Mouse (Mus musculus) layer of hippocampus, adult 2 months (tissue): ENCODE data around the gene Nr1i3. TPM values are rescaled to one million over a fixed set of nuclear protein-coding genes. Genes with fewer than 3 reads are reported as not detected.
"Not testable (repeated sequence)": the region's sequence is repeated elsewhere in the genome, so short reads cannot be mapped to it uniquely, and the experiment has no call there.

ENCODE experiments used
- DNase-seq, 2 experiments: peaks; one replicate each; pipeline ENCODE4 v3.0.0; 2022; ENCODE audit warnings: low spot score in 2 of 2
- H3K27ac ChIP-seq: fragments of 200-600 bp; 2 replicates; pipeline ENCODE4 v1.8.1; 2022
- H3K4me3 ChIP-seq: fragments of 200-600 bp; 2 replicates; pipeline ENCODE4 v1.8.1; 2022; ENCODE audit warnings: mild to moderate bottlenecking
- CTCF ChIP-seq: fragments of 200-600 bp; conservative IDR thresholded peaks from 2 replicates; pipeline ENCODE4 v1.8.1; 2022; ENCODE audit warnings: antibody characterized with exemption, mild to moderate bottlenecking, moderate library complexity
- total RNA-seq, 2 experiments: library from RNA; stranded (reverse); gene quantifications; 2 replicates each; pipeline ENCODE4 v1.2.3; 2021

The Nr1i3 gene
- total RNA-seq, 2 experiments from 2014 or later, result 0.15 TPM; not detected in 1

GRCm38 (mm10) chr1:171240911-171241310 lies 27.1 kb downstream of the Nr1i3 start:
- no peak for DNase-seq
- no peak for TF ChIP-seq CTCF
- no peak overlapping the region for H3K4me3 ChIP-seq
- H3K27ac ChIP-seq, result no peak overlapping the region

GRCm38 (mm10) chr1:171241952-171242351 lies 28.2 kb downstream of the Nr1i3 start:
- not testable (repeated sequence) for H3K27ac ChIP-seq, DNase-seq, H3K4me3 ChIP-seq
- peak; percentile 16; the same call in 1 of the 2 replicates for TF ChIP-seq CTCF

GRCm38 (mm10) chr1:171245353-171245752 lies 31.6 kb downstream of the Nr1i3 start:
- TF ChIP-seq CTCF, result no peak
- DNase-seq, result no peak
- H3K4me3 ChIP-seq, result no peak overlapping the region
- H3K27ac ChIP-seq, result no peak overlapping the region

- Histone ChIP-seq H3K4me3 (peak overlapping the region; percentile 68), H3K27ac (peak overlapping the region; percentile 95)
- DNase-seq, result peak; percentile 99
Observed at GRCm38 (mm10) chr1:171246709-171247452, 33.1 kb downstream of the Nr1i3 start.

GRCm38 (mm10) chr1:171247453-171247841 lies 33.7 kb downstream of the Nr1i3 start:
- H3K4me3 ChIP-seq, result peak overlapping the region; percentile 68
- TF ChIP-seq CTCF, result no peak
- no peak for DNase-seq
- peak overlapping the region; percentile 89 for H3K27ac ChIP-seq

More at GRCm38 (mm10) chr1:171246709-171247452, 33.1 kb downstream of the Nr1i3 start:
- TF ChIP-seq CTCF, result peak; percentile 97

- Histone ChIP-seq H3K27ac (peak overlapping the region; percentile 89), H3K4me3 (peak overlapping the region; percentile 68)
- TF ChIP-seq CTCF, result no peak
- no peak for DNase-seq
Observed at GRCm38 (mm10) chr1:171247916-171248315, 34.1 kb downstream of the Nr1i3 start.

GRCm38 (mm10) chr1:171248386-171249226 lies 34.8 kb downstream of the Nr1i3 start:
- H3K4me3 ChIP-seq, result no peak overlapping the region; the same call in 1 of the 2 replicates
- peak overlapping the region; percentile 89 for H3K27ac ChIP-seq
- DNase-seq, result no peak
- TF ChIP-seq CTCF, result no peak

- no peak for TF ChIP-seq CTCF
- Histone ChIP-seq H3K27ac (peak within 1 kb of the TSS; percentile 66), H3K4me3 (peak within 1 kb of the TSS; percentile 47)
- peak; percentile 41 to 58 for DNase-seq
Observed at GRCm38 (mm10) chr1:171249913-171250600, 36.3 kb downstream of the Nr1i3 start, which contains the start of gene Adamts4. Gene Adamts4, plus strand, starts transcription at chr1:171250421.

GRCm38 (mm10) chr1:171250680-171251593 lies 37.2 kb downstream of the Nr1i3 start, which contains the start of gene Ndufs2:
Gene Ndufs2, minus strand, starts transcription at chr1:171251388.
- peak within 1 kb of the TSS; percentile 47 for H3K4me3 ChIP-seq
- DNase-seq, result no peak
- H3K27ac ChIP-seq, result peak within 1 kb of the TSS; percentile 66
- no peak for TF ChIP-seq CTCF

GRCm38 (mm10) chr1:171251594-171252324 lies 38.0 kb downstream of the Nr1i3 start:
- peak overlapping the region; percentile 47 for H3K4me3 ChIP-seq
- DNase-seq, result no peak
- no peak for TF ChIP-seq CTCF
- peak overlapping the region; percentile 66 for H3K27ac ChIP-seq

GRCm38 (mm10) chr1:171252415-171252814 lies 38.6 kb downstream of the Nr1i3 start:
- Histone ChIP-seq H3K27ac (peak overlapping the region; percentile 66), H3K4me3 (peak overlapping the region; percentile 24; the same call in 1 of the 2 replicates)
- DNase-seq, result no peak
- no peak for TF ChIP-seq CTCF
